Comparison of ENCODE assay signal across 8 mouse cellular contexts in the genomic region with DNA sequence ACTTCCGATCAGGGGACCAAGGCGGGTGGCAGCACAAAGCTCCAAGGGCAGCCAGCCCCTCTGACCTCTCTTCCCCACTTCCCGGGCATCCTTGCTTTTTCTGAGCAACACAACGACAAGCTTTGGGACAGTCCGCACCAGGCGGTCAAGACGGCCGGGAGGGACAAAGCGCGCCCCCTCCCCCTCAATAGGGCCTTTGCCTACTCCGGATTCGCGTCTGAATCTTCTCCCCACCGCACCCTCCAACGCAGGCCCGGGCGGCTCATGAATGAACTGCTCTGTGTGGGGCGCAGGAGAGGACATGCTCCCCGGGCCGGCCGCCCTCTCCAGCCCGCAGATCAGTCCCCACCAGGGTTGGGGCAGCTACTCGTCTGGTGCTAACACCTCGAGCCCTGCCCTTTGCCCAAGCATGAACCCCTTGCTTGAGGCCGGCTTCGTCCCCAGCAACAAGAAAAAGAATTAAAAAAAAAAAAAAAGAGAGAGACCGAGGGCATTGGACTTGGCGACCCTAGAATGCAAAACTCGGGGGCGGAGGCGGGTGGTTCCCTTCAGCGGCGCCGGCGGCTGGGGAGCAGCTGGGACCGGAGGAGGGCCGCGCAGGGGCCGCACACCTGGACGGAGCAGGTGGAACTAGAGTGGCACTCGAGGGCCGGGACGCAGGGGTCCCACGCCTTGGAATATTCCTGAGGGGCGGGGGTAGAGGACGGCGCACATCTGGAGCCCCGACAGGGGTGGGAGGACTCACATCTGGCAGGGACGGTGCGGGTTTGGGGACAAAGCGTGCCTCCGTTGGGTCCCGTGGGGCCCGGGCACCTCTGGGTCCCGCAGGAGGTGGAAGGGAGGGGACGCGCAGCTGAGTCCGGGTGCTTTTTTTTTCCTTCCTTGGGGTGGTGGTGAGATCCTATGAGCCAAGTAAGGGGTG. TPM values are rescaled to one million over a fixed set of nuclear protein-coding genes. Genes with fewer than 3 reads are reported as not detected.
A peak's percentile ranks its signal among the peaks of the same experiment; 100 is the strongest.
DNase-seq lines count a peak whose midpoint lies in the region; ATAC-seq and TF ChIP-seq lines count a peak whose summit lies in the region.

No protein-coding gene starts in this region.

- no peak for TF ChIP-seq CTCF in bone marrow macrophage, adult 2 months (IDR thresholded peaks at IDR 0.05; ENCODE audit: low read depth, low read length)

- ATAC-seq in midbrain, embryonic 12.5 days (ENCODE audit: low FRiP score, low read depth): peak; percentile 55

- peak overlapping the region; percentile 89 for H3K4me3 ChIP-seq in bone marrow macrophage, adult 2 months (ENCODE audit: insufficient read depth, low read length)
- H3K4me3 ChIP-seq in forebrain, embryonic 10.5 days: peak overlapping the region; percentile 94
- peak overlapping the region; percentile 72 for H3K4me3 ChIP-seq in hindbrain, embryonic 10.5 days
- H3K4me3 ChIP-seq in midbrain, embryonic 12.5 days: peak overlapping the region; percentile 78

- H3K36me3 ChIP-seq in forebrain, embryonic 10.5 days (replicated peaks): no peaks in the 10 kb centered on the region; the same call in 1 of the 2 replicates
- H3K36me3 ChIP-seq in hindbrain, embryonic 10.5 days: peaks cover 12% of the 10 kb centered on the region
- H3K36me3 ChIP-seq in midbrain, embryonic 12.5 days: no peaks in the 10 kb centered on the region
- no peaks in the 10 kb centered on the region for H3K36me3 ChIP-seq in splenic B cell, adult 2 months (ENCODE audit: control insufficient read depth, insufficient read depth, low read length, poor library complexity, severe bottlenecking)

- DNase-seq in kidney, adult 18-20 months: peak; percentile 56
- DNase-seq in kidney, adult 11 months: no peak
- peak; percentile 58 for DNase-seq in forebrain, embryonic 10.5 days (ENCODE audit: extremely low spot score, low spot score)
- peak; percentile 72 for DNase-seq in hindbrain, embryonic 10.5 days (ENCODE audit: low spot score)
- DNase-seq in left cerebral cortex, postnatal 4 days: peak; percentile 59
- peak; percentile 49 for DNase-seq in splenic B cell, adult 2 months (ENCODE audit: low read depth, low spot score)

- H3K9ac ChIP-seq in midbrain, embryonic 12.5 days (replicated peaks): peak overlapping the region; percentile 93

- no peak overlapping the region for H3K27ac ChIP-seq in bone marrow macrophage, adult 2 months (ENCODE audit: insufficient read depth, low read depth, low read length)
- peak overlapping the region; percentile 96 for H3K27ac ChIP-seq in forebrain, embryonic 10.5 days
- H3K27ac ChIP-seq in hindbrain, embryonic 10.5 days: peak overlapping the region; percentile 94
- H3K27ac ChIP-seq in midbrain, embryonic 12.5 days (replicated peaks): peak overlapping the region; percentile 91

- H3K27me3 ChIP-seq in forebrain, embryonic 10.5 days (ENCODE audit: poor library complexity, severe bottlenecking): no peaks in the 10 kb centered on the region
- H3K27me3 ChIP-seq in hindbrain, embryonic 10.5 days (ENCODE audit: insufficient read depth, poor library complexity, severe bottlenecking): no peaks in the 10 kb centered on the region
- H3K27me3 ChIP-seq in midbrain, embryonic 12.5 days: no peaks in the 10 kb centered on the region
- no peaks in the 10 kb centered on the region for H3K27me3 ChIP-seq in splenic B cell, adult 2 months (ENCODE audit: control insufficient read depth, insufficient read depth, low read length, poor library complexity, severe bottlenecking)

- H3K4me1 ChIP-seq in bone marrow macrophage, adult 2 months (ENCODE audit: control insufficient read depth, insufficient read depth, low read length): peaks cover 12% of the 10 kb centered on the region
- peaks cover 44% of the 10 kb centered on the region for H3K4me1 ChIP-seq in forebrain, embryonic 10.5 days
- H3K4me1 ChIP-seq in hindbrain, embryonic 10.5 days (replicated peaks): peaks cover 51% of the 10 kb centered on the region
- H3K4me1 ChIP-seq in midbrain, embryonic 12.5 days: peaks cover 37% of the 10 kb centered on the region

- under 1% methylated on average over 58 of the region's 58 CpGs for WGBS in forebrain, embryonic 10.5 days
- WGBS in hindbrain, embryonic 10.5 days: under 1% methylated on average over 58 of the region's 58 CpGs
- WGBS in midbrain, embryonic 12.5 days: under 1% methylated on average over 56 of the region's 58 CpGs

- TF ChIP-seq POLR2A in bone marrow macrophage, adult 2 months (IDR thresholded peaks at IDR 0.05; ENCODE audit: borderline replicate concordance, low read depth, low read length): no peak

- no peaks in the 10 kb centered on the region for H3K9me3 ChIP-seq in forebrain, embryonic 10.5 days
- no peaks in the 10 kb centered on the region for H3K9me3 ChIP-seq in hindbrain, embryonic 10.5 days
- H3K9me3 ChIP-seq in midbrain, embryonic 12.5 days: no peaks in the 10 kb centered on the region

- H3K4me2 ChIP-seq in midbrain, embryonic 12.5 days (replicated peaks): peak overlapping the region; percentile 89

- intact Hi-C loops in left cerebral cortex, postnatal 4 days (cut with DNase I): loop anchor here (5.0 kb wide), 1 partner anchor 37 kb away; no protein-coding TSS in a partner anchor

RNA-seq across cellular contexts. Expression of gene Mrpl14, which starts 0.7 kb away (rescaled TPM):
- 73.3 and 73.4 TPM in 2 replicates for polyA plus RNA-seq in bone marrow macrophage, adult 2 months (2012; ENCODE audit: insufficient read depth, insufficient read length, missing spikeins)
- 142 and 151 TPM in 2 replicates for polyA plus RNA-seq in forebrain, embryonic 10.5 days (2016; fragmentation: Nextera tagmentation; extraction: Ambion mirVana)
- 146 and 150 TPM in 2 replicates for polyA plus RNA-seq in hindbrain, embryonic 10.5 days (2016; fragmentation: Nextera tagmentation; extraction: Ambion mirVana)
- 10 to 100 TPM; 49.2 to 55.7 TPM for total RNA-seq in left cerebral cortex, postnatal 4 days (2021)
- polyA plus RNA-seq in midbrain, embryonic 12.5 days (2016; fragmentation: Nextera tagmentation; extraction: Ambion mirVana): 105 and 110 TPM in 2 replicates

RNA-seq across cellular contexts. Expression of gene Tmem63b, which starts 1.3 kb away (rescaled TPM):
- 20.0 and 21.2 TPM in 2 replicates for polyA plus RNA-seq in bone marrow macrophage, adult 2 months (2012; ENCODE audit: insufficient read depth, insufficient read length, missing spikeins)
- polyA plus RNA-seq in forebrain, embryonic 10.5 days (2016; fragmentation: Nextera tagmentation; extraction: Ambion mirVana): 46.9 and 49.0 TPM in 2 replicates
- 60.5 and 83.5 TPM in 2 replicates for polyA plus RNA-seq in hindbrain, embryonic 10.5 days (2016; fragmentation: Nextera tagmentation; extraction: Ambion mirVana)
- total RNA-seq in left cerebral cortex, postnatal 4 days (2021): 100 to 1,000 TPM; 272 to 284 TPM
- polyA plus RNA-seq in midbrain, embryonic 12.5 days (2016; fragmentation: Nextera tagmentation; extraction: Ambion mirVana): 97.9 and 107 TPM in 2 replicates

RNA-seq across cellular contexts. Expression of gene Capn11, which starts 26.3 kb away (rescaled TPM):
- polyA plus RNA-seq in bone marrow macrophage, adult 2 months (2012; ENCODE audit: insufficient read depth, insufficient read length, missing spikeins): 1.5 and 1.7 TPM in 2 replicates
- 1.1 and 1.6 TPM in 2 replicates for polyA plus RNA-seq in forebrain, embryonic 10.5 days (2016; fragmentation: Nextera tagmentation; extraction: Ambion mirVana)
- polyA plus RNA-seq in hindbrain, embryonic 10.5 days (2016; fragmentation: Nextera tagmentation; extraction: Ambion mirVana): 0.31 and 1.2 TPM in 2 replicates
- 1 to 10 TPM in 1 of 2 experiments, under 1 TPM in 1; 0.14 to 3.6 TPM for total RNA-seq in left cerebral cortex, postnatal 4 days (2021)
- polyA plus RNA-seq in midbrain, embryonic 12.5 days (2016; fragmentation: Nextera tagmentation; extraction: Ambion mirVana): 1.2 and 1.4 TPM in 2 replicates

RNA-seq across cellular contexts. Expression of gene 1600014C23Rik, which starts 48.2 kb away (rescaled TPM):
- polyA plus RNA-seq in bone marrow macrophage, adult 2 months (2012; ENCODE audit: insufficient read depth, insufficient read length, missing spikeins): not detected in 2 replicates
- polyA plus RNA-seq in forebrain, embryonic 10.5 days (2016; fragmentation: Nextera tagmentation; extraction: Ambion mirVana): 0.79 TPM in 1 of 2 replicates, not detected in the other
- 0.58 and 0.67 TPM in 2 replicates for polyA plus RNA-seq in hindbrain, embryonic 10.5 days (2016; fragmentation: Nextera tagmentation; extraction: Ambion mirVana)
- total RNA-seq in left cerebral cortex, postnatal 4 days (2021): not detected
- not detected in 2 replicates for polyA plus RNA-seq in midbrain, embryonic 12.5 days (2016; fragmentation: Nextera tagmentation; extraction: Ambion mirVana)
